Mouse (Mus musculus): ENCODE data around the gene Tub. TPM values are rescaled to one million over a fixed set of nuclear protein-coding genes. Genes with fewer than 3 reads are reported as not detected.

Gene Tub
- total and polyA plus RNA-seq, 2 experiments = under 0.01 TPM; not detected in 1

GRCm38 (mm10) chr7:108944002-108944401, 6.1 kb upstream of the Tub start:
- TF ChIP-seq POLR2A (IDR thresholded peaks at IDR 0.05; ENCODE audit: extremely low read depth, insufficient read depth, low read length) = no peak
- peak; percentile 48 for TF ChIP-seq CTCF (IDR thresholded peaks at IDR 0.05; ENCODE audit: low read depth, low read length)
- H3K27ac ChIP-seq (replicated peaks; ENCODE audit: insufficient read depth, low read depth, low read length) = no peak overlapping the region
- no peaks in the 10 kb centered on the region for H3K79me2 ChIP-seq (ENCODE audit: control insufficient read depth, insufficient read depth, low read length)
- H3K27me3 ChIP-seq (ENCODE audit: control insufficient read depth, insufficient read depth, low read length) = no peaks in the 10 kb centered on the region
- no peak overlapping the region for H3K9ac ChIP-seq (ENCODE audit: low read depth, low read length)
- H3K4me3 ChIP-seq (ENCODE audit: insufficient read depth, low read depth, low read length) = no peak overlapping the region
- 10% methylated on average over 2 of the region's 2 CpGs for WGBS
- H3K4me1 ChIP-seq (ENCODE audit: control insufficient read depth, insufficient read depth, low read length) = no peaks in the 10 kb centered on the region
- H3K36me3 ChIP-seq (ENCODE audit: control insufficient read depth, insufficient read depth, low read length) = peaks cover 31% of the 10 kb centered on the region
- DNase-seq (ENCODE audit: extremely low read depth, low read depth, low spot score) = peak; percentile 39

GRCm38 (mm10) chr7:108948611-108949010, 1.5 kb upstream of the Tub start:
- no peak for TF ChIP-seq POLR2A (IDR thresholded peaks at IDR 0.05; ENCODE audit: extremely low read depth, insufficient read depth, low read length)
- no peak for TF ChIP-seq CTCF (IDR thresholded peaks at IDR 0.05; ENCODE audit: low read depth, low read length)
- Histone ChIP-seq H3K9ac (ENCODE audit: low read depth, low read length) (no peak overlapping the region), H3K4me1 (ENCODE audit: control insufficient read depth, insufficient read depth, low read length) (no peaks in the 10 kb centered on the region), H3K27ac (replicated peaks; ENCODE audit: insufficient read depth, low read depth, low read length) (no peak overlapping the region), H3K4me3 (ENCODE audit: insufficient read depth, low read depth, low read length) (no peak overlapping the region), H3K27me3 (ENCODE audit: control insufficient read depth, insufficient read depth, low read length) (no peaks in the 10 kb centered on the region; the same call in 1 of the 2 replicates), H3K36me3 (ENCODE audit: control insufficient read depth, insufficient read depth, low read length) (peaks cover 3% of the 10 kb centered on the region; the same call in 1 of the 2 replicates), H3K79me2 (ENCODE audit: control insufficient read depth, insufficient read depth, low read length) (no peaks in the 10 kb centered on the region)
- DNase-seq (ENCODE audit: extremely low read depth, low read depth, low spot score) = no peak

- H3K36me3 ChIP-seq (ENCODE audit: control insufficient read depth, insufficient read depth, low read length) = peaks cover 3% of the 10 kb centered on the region; the same call in 1 of the 2 replicates
- H3K4me3 ChIP-seq (ENCODE audit: insufficient read depth, low read depth, low read length) = no peak overlapping the region
- WGBS = 50% methylated on average over 2 of the region's 2 CpGs
- H3K79me2 ChIP-seq (ENCODE audit: control insufficient read depth, insufficient read depth, low read length) = no peaks in the 10 kb centered on the region
- DNase-seq (ENCODE audit: extremely low read depth, low read depth, low spot score) = no peak
- no peak overlapping the region for H3K9ac ChIP-seq (ENCODE audit: low read depth, low read length)
- no peaks in the 10 kb centered on the region for H3K4me1 ChIP-seq (ENCODE audit: control insufficient read depth, insufficient read depth, low read length)
- H3K27me3 ChIP-seq (ENCODE audit: control insufficient read depth, insufficient read depth, low read length) = no peaks in the 10 kb centered on the region; the same call in 1 of the 2 replicates
- TF ChIP-seq POLR2A (IDR thresholded peaks at IDR 0.05; ENCODE audit: extremely low read depth, insufficient read depth, low read length) = no peak
- no peak overlapping the region for H3K27ac ChIP-seq (replicated peaks; ENCODE audit: insufficient read depth, low read depth, low read length)
These were observed 837 bp upstream of the Tub start for GRCm38 (mm10) chr7:108949301-108949700.

- Histone ChIP-seq H3K36me3 (ENCODE audit: control insufficient read depth, insufficient read depth, low read length) (no peaks in the 10 kb centered on the region), H3K4me1 (ENCODE audit: control insufficient read depth, insufficient read depth, low read length) (no peaks in the 10 kb centered on the region), H3K9ac (ENCODE audit: low read depth, low read length) (no peak overlapping the region), H3K79me2 (ENCODE audit: control insufficient read depth, insufficient read depth, low read length) (no peaks in the 10 kb centered on the region), H3K27ac (replicated peaks; ENCODE audit: insufficient read depth, low read depth, low read length) (no peak overlapping the region), H3K27me3 (ENCODE audit: control insufficient read depth, insufficient read depth, low read length) (no peaks in the 10 kb centered on the region; the same call in 1 of the 2 replicates), H3K4me3 (ENCODE audit: insufficient read depth, low read depth, low read length) (peak overlapping the region; percentile 14; the same call in 1 of the 2 replicates)
- TF ChIP-seq CTCF (IDR thresholded peaks at IDR 0.05; ENCODE audit: low read depth, low read length) (no peak), POLR2A (IDR thresholded peaks at IDR 0.05; ENCODE audit: extremely low read depth, insufficient read depth, low read length) (no peak)
- 3% methylated on average over 52 of the region's 52 CpGs for WGBS
- no peak for DNase-seq (ENCODE audit: extremely low read depth, low read depth, low spot score)
These were observed 709 bp downstream of the Tub start for GRCm38 (mm10) chr7:108950762-108951331.

GRCm38 (mm10) chr7:108952801-108953200, 2.7 kb downstream of the Tub start:
- no peak for TF ChIP-seq CTCF (IDR thresholded peaks at IDR 0.05; ENCODE audit: low read depth, low read length)
- no peaks in the 10 kb centered on the region for H3K79me2 ChIP-seq (ENCODE audit: control insufficient read depth, insufficient read depth, low read length)
- no peak overlapping the region for H3K4me3 ChIP-seq (ENCODE audit: insufficient read depth, low read depth, low read length)
- 75% methylated on average over 6 of the region's 6 CpGs for WGBS
- no peaks in the 10 kb centered on the region for H3K4me1 ChIP-seq (ENCODE audit: control insufficient read depth, insufficient read depth, low read length)
- H3K27me3 ChIP-seq (ENCODE audit: control insufficient read depth, insufficient read depth, low read length) = no peaks in the 10 kb centered on the region; the same call in 1 of the 2 replicates
- no peaks in the 10 kb centered on the region for H3K36me3 ChIP-seq (ENCODE audit: control insufficient read depth, insufficient read depth, low read length)
- no peak for DNase-seq (ENCODE audit: extremely low read depth, low read depth, low spot score)
- no peak overlapping the region for H3K9ac ChIP-seq (ENCODE audit: low read depth, low read length)
- H3K27ac ChIP-seq (replicated peaks; ENCODE audit: insufficient read depth, low read depth, low read length) = no peak overlapping the region

- no peak overlapping the region for H3K27ac ChIP-seq (replicated peaks; ENCODE audit: insufficient read depth, low read depth, low read length)
- peak; percentile 32 for DNase-seq (ENCODE audit: extremely low read depth, low read depth, low spot score)
- no peak overlapping the region for H3K4me3 ChIP-seq (ENCODE audit: insufficient read depth, low read depth, low read length)
- H3K4me1 ChIP-seq (ENCODE audit: control insufficient read depth, insufficient read depth, low read length) = no peaks in the 10 kb centered on the region
- no peaks in the 10 kb centered on the region; the same call in 1 of the 2 replicates for H3K27me3 ChIP-seq (ENCODE audit: control insufficient read depth, insufficient read depth, low read length)
- 46% methylated on average over 4 of the region's 4 CpGs for WGBS
- H3K79me2 ChIP-seq (ENCODE audit: control insufficient read depth, insufficient read depth, low read length) = no peaks in the 10 kb centered on the region
- TF ChIP-seq POLR2A (IDR thresholded peaks at IDR 0.05; ENCODE audit: extremely low read depth, insufficient read depth, low read length) (no peak), CTCF (IDR thresholded peaks at IDR 0.05; ENCODE audit: low read depth, low read length) (peak; percentile 39; the same call in 1 of the 2 replicates)
- H3K36me3 ChIP-seq (ENCODE audit: control insufficient read depth, insufficient read depth, low read length) = no peaks in the 10 kb centered on the region
- no peak overlapping the region for H3K9ac ChIP-seq (ENCODE audit: low read depth, low read length)
These were observed 4.0 kb downstream of the Tub start for GRCm38 (mm10) chr7:108954185-108954584.

Data from liver, adult 2 months (tissue).